Mouse (Mus musculus) lung, adult 2 months (tissue): ENCODE measurements around the gene Evi2b. TPM values are rescaled to one million over a fixed set of nuclear protein-coding genes. Genes with fewer than 3 reads are reported as not detected.

Experiments
- DNase-seq: peaks from one replicate; pipeline ENCODE4 v3.0.0; 2022
- H3K4me1 ChIP-seq: fragments of 200-500 bp; 2 replicates; pipeline ENCODE4 v1.6.1; 2011; ENCODE audit warnings: low read length; ENCODE audit not compliant: control insufficient read depth, insufficient read depth
- H3K4me3 ChIP-seq: fragments of 200-500 bp; replicated peaks from 2 replicates; pipeline ENCODE3; 2011; ENCODE audit warnings: low read depth, mild to moderate bottlenecking, control low read depth, low read length; ENCODE audit errors: extremely low read depth
- CTCF ChIP-seq: fragments of 200-500 bp; IDR thresholded peaks from 2 replicates; pipeline ENCODE4 v1.5.1; 2011; ENCODE audit warnings: mild to moderate bottlenecking, low read length, control low read depth; ENCODE audit not compliant: insufficient read depth
- POLR2A ChIP-seq: fragments of 200-500 bp; IDR thresholded peaks from 2 replicates; pipeline ENCODE4 v1.6.1; 2011; ENCODE audit warnings: low read depth, mild to moderate bottlenecking, control low read depth, low read length, borderline replicate concordance; ENCODE audit errors: extremely low read depth
- WGBS: fragments of 180-500 bp; shearing (Covaris S2); methylation state at CpG from one replicate; pipeline ENCODE4 v1.1.7; 2018; 5-methylcytosine and 5-hydroxymethylcytosine counted together
- polyA plus RNA-seq: library from polyadenylated mRNA; depleted of rRNA; stranded (reverse); fragments of >200 nt; gene quantifications from 2 replicates; pipeline ENCODE4 v1.2.3, GENCODE M21; 2012

The Evi2b gene
- polyA plus RNA-seq, 1 experiment: 24.4 TPM

DNA sequence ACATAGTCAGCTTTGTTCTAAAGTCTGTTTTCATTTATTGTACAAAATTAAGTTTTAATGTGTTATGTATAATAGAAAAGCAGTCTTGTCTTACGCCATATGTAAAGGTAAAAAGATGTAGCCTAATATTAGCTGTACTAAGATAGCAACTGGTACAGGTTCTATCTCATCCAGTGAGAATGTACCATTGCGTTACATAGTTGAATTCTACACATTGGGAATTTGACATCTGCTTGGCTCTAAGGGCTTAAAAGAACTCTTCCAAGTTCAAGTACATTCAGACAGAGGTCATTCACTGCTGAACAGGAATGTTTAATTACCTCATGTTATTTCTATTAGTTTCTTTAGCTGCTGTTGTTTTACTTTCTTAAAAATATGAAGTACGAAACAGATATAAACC lies 3.0 kb upstream of the Evi2b start:
- H3K4me1 ChIP-seq: peaks cover 2% of the 10 kb centered on the region; the same call in 1 of the 2 replicates
- TF ChIP-seq CTCF: no peak
- no peak for TF ChIP-seq POLR2A
- DNase-seq: no peak
- 85% methylated on average over 3 of the region's 3 CpGs for WGBS
- no peak overlapping the region for H3K4me3 ChIP-seq

DNA sequence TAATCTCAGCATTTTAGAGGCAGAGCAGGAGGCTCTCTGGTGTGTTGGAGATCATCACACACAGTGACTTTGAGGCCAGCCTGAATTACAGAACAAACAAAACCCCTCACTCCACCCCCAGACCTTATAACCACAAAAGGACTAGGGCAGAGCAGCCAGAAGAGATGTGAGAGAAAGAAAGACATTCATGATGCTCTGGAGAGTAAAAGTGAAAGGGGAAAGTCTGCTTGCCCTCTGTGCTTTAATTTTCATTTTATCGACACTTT lies 681 bp upstream of the Evi2b start:
- TF ChIP-seq POLR2A (no peak), CTCF (no peak)
- peaks cover 2% of the 10 kb centered on the region; the same call in 1 of the 2 replicates for H3K4me1 ChIP-seq
- H3K4me3 ChIP-seq: no peak overlapping the region

DNA sequence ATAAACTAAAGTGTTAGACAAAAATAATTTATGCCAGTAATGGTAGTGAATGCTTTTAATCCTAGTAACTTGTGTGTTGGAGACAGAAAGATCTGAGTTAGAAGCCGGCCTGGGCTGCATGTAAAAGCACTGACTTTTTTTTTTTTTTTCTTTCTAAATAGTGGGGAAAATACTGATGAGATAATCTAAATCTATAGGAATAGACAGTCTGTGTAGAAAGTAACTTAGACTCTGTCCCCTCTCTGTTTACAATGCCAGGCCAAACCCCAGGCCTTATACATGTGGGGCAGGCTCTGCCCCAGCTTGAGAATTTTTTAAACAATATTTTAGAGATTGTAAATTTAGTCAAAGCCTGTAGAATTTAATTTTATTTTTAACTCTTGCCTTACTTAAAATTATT lies 618 bp downstream of the Evi2b start:
- 83% methylated on average over 1 of the region's 1 CpGs for WGBS
- peaks cover 2% of the 10 kb centered on the region; the same call in 1 of the 2 replicates for H3K4me1 ChIP-seq
- DNase-seq: no peak
- TF ChIP-seq CTCF (no peak), POLR2A (no peak)
- no peak overlapping the region for H3K4me3 ChIP-seq

More for the DNA sequence above, 681 bp upstream of the Evi2b start:
- no peak for DNase-seq
- WGBS: 73% methylated on average over 1 of the region's 1 CpGs

DNA sequence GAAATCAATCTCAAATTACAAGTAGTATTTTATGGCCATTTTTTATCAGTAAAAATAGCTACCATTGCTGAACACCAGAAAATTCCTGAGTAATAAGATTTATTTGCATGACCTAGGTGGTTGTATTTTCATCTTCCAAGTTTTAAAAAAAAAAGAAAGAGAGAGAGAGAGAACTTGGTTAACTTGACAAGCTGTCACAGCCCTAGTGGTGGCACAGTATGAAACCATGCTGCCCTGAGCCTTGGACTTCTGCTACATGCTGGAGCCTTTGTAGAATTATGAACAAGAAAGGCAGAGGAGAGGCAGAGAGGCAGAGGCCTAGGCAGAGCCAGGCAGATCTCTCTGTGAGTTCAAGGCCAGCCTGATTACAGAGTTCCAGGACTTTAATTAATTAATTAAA lies 1.6 kb downstream of the Evi2b start:
- DNase-seq: no peak
- Histone ChIP-seq H3K4me3 (peak overlapping the region; percentile 10), H3K4me1 (no peaks in the 10 kb centered on the region)
- TF ChIP-seq CTCF (no peak), POLR2A (no peak)

DNA sequence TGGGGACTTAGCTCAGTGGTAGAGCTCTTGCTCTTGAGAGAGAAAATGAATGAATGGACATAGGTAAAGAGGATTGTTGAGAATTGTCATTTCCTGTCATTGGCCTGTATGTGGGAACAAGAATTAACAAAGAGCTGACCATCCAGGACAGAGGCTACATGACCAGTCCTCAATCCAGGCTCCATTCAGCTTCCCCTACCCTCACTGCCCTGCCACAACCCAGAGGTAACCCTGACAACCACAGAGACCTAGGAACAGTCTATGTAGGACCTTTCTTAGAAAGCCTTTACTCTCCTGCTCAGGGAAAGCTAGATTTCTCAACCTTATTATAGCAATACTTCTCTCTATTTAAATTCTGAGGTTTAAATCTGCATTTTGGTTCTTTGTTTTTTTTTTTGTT lies 2.8 kb downstream of the Evi2b start:
- DNase-seq: no peak
- H3K4me1 ChIP-seq: no peaks in the 10 kb centered on the region
- TF ChIP-seq POLR2A: no peak

DNA sequence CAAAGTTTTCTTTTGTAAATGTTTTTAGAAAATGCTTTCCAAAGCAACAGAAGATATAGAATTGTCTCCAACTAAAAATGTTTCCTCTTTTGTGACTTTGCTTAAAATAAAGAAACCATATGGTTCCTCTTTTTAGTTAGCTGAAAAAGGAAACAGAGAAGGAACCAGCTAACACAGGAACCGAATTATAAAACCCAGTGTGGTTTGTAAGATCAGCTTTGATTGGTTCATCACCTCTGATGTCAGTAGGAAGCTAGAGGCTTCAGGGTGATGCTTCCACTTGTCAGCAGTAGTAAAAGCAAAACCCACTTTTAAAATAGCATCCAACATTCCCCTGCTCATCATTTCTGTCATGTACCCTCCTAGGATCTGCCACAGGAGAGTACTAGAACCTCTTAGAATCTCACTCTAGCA lies 3.7 kb downstream of the Evi2b start:
- no peak for DNase-seq
- no peak overlapping the region for H3K4me3 ChIP-seq
- TF ChIP-seq CTCF (no peak), POLR2A (no peak)
- 63% methylated on average over 1 of the region's 1 CpGs for WGBS
- H3K4me1 ChIP-seq: no peaks in the 10 kb centered on the region

More for the DNA sequence above, 2.8 kb downstream of the Evi2b start:
- H3K4me3 ChIP-seq: no peak overlapping the region

DNA sequence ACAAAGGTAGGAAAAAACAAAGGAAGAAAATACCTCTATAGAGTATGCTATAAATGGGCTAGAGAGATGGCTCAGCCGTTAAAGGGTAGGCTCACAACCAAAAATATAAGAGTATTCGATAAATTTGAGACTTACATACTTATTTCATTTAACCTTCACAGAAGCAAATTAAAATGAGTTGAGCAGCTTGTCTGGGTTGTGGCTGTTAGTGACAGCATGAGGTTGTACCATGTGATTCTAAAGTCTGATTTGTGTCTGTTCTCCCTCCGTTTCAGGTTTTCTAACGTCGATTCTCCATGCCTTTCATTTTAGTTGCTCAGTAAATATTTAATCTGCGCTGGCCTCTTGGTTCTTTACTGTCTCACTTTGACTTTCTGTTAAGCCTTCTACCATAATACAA lies 4.3 kb downstream of the Evi2b start:
- Histone ChIP-seq H3K4me3 (no peak overlapping the region), H3K4me1 (no peaks in the 10 kb centered on the region)
- no peak for DNase-seq
- 74% methylated on average over 6 of the region's 6 CpGs for WGBS
- no peak for TF ChIP-seq CTCF

DNA sequence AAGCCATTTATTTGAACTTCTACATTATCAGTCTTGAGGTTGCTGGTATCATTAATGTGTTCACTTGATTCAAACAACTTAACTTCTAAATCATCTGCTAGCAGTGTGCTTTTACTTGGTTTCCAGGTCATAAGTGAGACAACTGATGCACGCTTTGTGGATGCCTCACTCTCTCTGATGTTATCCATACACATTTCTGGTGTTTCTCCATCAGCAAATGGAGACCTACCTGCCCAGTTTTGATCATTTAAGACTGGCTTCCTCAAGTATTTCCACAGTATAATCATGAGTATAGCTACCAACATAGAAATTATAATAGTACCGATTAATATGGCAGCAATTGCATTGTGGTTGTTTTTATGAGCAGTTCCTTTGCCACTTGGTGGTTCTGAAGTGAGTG lies 7.8 kb downstream of the Evi2b start:
- 100% methylated on average over 2 of the region's 2 CpGs for WGBS

DNA sequence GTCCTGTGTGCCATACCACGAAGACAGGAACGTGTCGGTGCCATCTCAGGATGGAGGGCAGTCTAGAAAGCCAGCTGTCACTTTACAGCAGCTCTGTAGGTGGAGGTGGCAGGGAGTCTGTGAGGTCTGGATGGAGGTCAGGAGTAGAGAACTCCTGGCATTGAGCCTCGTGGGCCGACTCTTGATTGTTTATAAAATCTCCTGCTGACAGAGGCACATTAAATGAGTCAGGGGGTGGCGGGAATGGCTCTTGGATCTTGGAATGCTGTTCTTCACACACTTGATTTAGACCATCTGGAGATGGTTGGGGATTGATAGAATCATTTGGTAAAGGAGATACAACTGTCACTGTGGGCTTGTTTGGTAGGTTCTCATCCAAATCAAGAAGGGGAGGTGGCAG lies 8.2 kb downstream of the Evi2b start:
- Histone ChIP-seq H3K4me1 (no peaks in the 10 kb centered on the region), H3K4me3 (no peak overlapping the region)
- no peak for DNase-seq
- WGBS: 60% methylated on average over 6 of the region's 6 CpGs
- no peak for TF ChIP-seq POLR2A
- no peak for TF ChIP-seq CTCF

More for the DNA sequence above, 7.8 kb downstream of the Evi2b start:
- no peak for TF ChIP-seq CTCF
- Histone ChIP-seq H3K4me1 (no peaks in the 10 kb centered on the region), H3K4me3 (no peak overlapping the region)
- DNase-seq: no peak

DNA sequence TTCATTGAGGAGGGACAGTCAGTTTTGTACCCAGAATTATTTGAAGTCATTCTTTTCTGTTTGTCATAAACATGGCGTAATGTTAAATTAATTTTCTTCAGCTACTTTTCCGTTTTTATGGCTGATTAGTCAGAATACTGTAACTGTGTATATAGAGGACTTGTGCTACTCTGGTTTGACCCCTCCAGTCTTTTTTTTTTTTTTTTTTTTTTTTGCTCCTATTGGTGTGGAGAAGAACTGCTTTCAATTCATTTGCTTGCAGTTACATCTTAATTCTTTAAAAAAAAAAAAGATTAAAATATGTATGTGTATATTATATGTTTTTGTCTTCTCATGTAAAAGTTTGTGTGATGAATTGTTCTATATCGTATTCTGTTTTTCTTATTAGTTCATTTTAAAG lies 11.6 kb downstream of the Evi2b start:
- Histone ChIP-seq H3K4me3 (no peak overlapping the region), H3K4me1 (no peaks in the 10 kb centered on the region)
- no peak for TF ChIP-seq POLR2A
- no peak for TF ChIP-seq CTCF
- WGBS: 88% methylated on average over 3 of the region's 3 CpGs
- no peak for DNase-seq

DNA sequence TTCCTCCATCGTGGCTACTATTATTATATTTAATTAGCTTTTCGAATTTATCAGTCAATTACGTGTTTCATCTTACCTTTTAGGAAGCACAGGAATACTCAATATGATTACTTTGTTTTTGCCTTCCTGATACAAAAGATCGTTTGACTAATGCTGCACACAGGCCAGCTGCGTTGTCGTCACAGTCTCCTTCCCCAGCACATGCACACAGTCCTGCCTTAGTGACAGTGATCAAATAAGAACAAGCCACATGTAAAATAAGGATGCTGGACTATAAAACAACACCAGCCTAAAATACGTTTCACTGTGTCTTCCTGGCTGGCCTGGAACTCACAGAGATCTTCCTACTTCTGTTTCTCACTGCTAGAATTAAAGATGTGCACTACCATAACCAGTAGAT lies 19.1 kb downstream of the Evi2b start:
- DNase-seq: no peak
- TF ChIP-seq CTCF (no peak), POLR2A (no peak)
- H3K4me1 ChIP-seq: no peaks in the 10 kb centered on the region
- 91% methylated on average over 7 of the region's 7 CpGs for WGBS
- no peak overlapping the region for H3K4me3 ChIP-seq

DNA sequence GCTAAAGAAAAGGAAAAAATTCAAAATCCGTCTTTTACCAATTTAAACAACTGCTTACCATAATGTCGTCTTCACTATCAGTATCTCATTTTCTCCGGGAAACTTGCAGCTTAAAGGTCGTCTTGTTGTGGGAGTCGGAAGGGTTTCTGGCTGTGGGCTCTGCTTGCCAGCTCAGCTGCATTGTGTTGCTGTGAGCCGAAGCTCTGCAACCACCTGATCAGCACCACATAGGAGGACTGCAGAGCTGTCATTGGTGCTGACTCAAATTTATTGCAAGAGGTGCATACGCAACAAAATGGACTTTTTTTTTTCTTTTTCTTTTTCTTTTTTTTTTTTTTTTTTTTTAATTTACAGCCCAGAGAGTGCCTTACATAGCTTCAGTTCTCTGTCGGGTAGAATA lies 19.7 kb downstream of the Evi2b start, which contains the start of gene Omg:
Gene Omg, minus strand, starts transcription at position 240 of the 400 bp plus-strand sequence.
- WGBS: 69% methylated on average over 8 of the region's 8 CpGs

More for the DNA sequence above, 19.7 kb downstream of the Evi2b start, which contains the start of gene Omg:
- DNase-seq: no peak
- Histone ChIP-seq H3K4me3 (no peak within 1 kb of the TSS), H3K4me1 (no peaks in the 10 kb centered on the region)
- TF ChIP-seq POLR2A: no peak
- no peak for TF ChIP-seq CTCF
